Mouse (Mus musculus) central nervous system, embryonic 11.5 days (tissue): Measurements from ENCODE around the gene Samhd1. TPM values are rescaled to one million over a fixed set of nuclear protein-coding genes. Genes with fewer than 3 reads are reported as not detected.

Experiments used
- polyA plus RNA-seq: library from polyadenylated mRNA; depleted of rRNA; stranded (reverse); fragments of >200 nt; gene quantifications from 2 replicates; pipeline ENCODE4 v1.2.3, GENCODE M21; 2012; rRNA removed

The Samhd1 gene
- 28.4 and 29.5 TPM in 2 replicates for polyA plus RNA-seq

GRCm38 (mm10) chr2:157135014-157135413, at the start of gene Samhd1:
Gene Samhd1, minus strand, starts transcription at chr2:157135265.

GRCm38 (mm10) chr2:157086796-157087195, 48.3 kb downstream of the Samhd1 start, which contains the start of gene Tldc2:
Gene Tldc2, plus strand, starts transcription at chr2:157087055.

GRCm38 (mm10) chr2:157078793-157079700, 56.0 kb downstream of the Samhd1 start, which contains the start of gene Soga1:
Gene Soga1, minus strand, starts transcription at chr2:157079254.

Other genes with a start within 250 kb of the Samhd1 start
- 0.43 and 0.50 TPM in 2 replicates for gene Sla2, start 248.1 kb downstream of the Samhd1 start, polyA plus RNA-seq
- gene Ndrg3, start 143.2 kb downstream of the Samhd1 start, polyA plus RNA-seq: 26.6 and 51.0 TPM in 2 replicates
- gene Dsn1, start 128.1 kb downstream of the Samhd1 start, polyA plus RNA-seq: 41.0 and 50.2 TPM in 2 replicates
- gene Soga1, start 56.0 kb downstream of the Samhd1 start, polyA plus RNA-seq: 15.4 and 19.0 TPM in 2 replicates
- gene Tldc2, start 48.2 kb downstream of the Samhd1 start, polyA plus RNA-seq: 0.22 TPM in 1 of 2 replicates, not detected in the other
- gene Rbl1, start 69.3 kb upstream of the Samhd1 start, polyA plus RNA-seq: 27.5 and 29.8 TPM in 2 replicates
- gene Rpn2, start 143.8 kb upstream of the Samhd1 start, polyA plus RNA-seq: 134 and 182 TPM in 2 replicates
- gene Mroh8, start 144.3 kb upstream of the Samhd1 start, polyA plus RNA-seq: 0.29 TPM in 2 replicates
- gene Ghrh, start 212.2 kb upstream of the Samhd1 start, polyA plus RNA-seq: 0.53 and 1.3 TPM in 2 replicates
- 67.5 and 67.9 TPM in 2 replicates for gene Manbal, start 232.3 kb upstream of the Samhd1 start, polyA plus RNA-seq